Mouse (Mus musculus): ENCODE measurements around the gene Olfr532. TPM values are rescaled to one million over a fixed set of nuclear protein-coding genes. Genes with fewer than 3 reads are reported as not detected.
"Not testable (repeated sequence)": the region's sequence is repeated elsewhere in the genome, so short reads cannot be mapped to it uniquely, and the experiment has no call there.

Gene Olfr532
- polyA plus RNA-seq (2015; fragmentation: Nextera tagmentation; extraction: Ambion mirVana) = not detected in 2 replicates

DNA sequence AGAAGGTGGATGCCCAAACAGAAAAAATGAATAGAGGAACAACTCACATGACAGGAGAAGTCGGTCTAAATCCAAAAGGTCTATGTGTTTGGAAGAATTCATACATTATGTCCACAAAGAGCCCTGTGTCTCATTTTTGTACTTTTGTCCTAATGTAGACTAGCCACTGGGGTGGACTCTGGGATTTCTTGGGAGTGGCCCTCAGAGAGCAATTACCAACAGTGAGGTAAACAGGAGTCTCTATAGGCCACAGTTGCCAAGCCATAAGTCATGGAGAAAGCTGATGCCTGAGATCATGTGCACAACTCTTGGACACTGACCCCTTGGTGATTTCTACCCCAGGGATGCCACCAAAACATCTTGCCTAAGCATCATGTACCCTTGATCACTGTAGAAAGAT is at the start of gene Olfr532:
TSS of gene Olfr532 (minus strand) at position 101 of the 400 bp plus-strand sequence.
- Histone ChIP-seq H3K36me3 (no peaks in the 10 kb centered on the region), H3K9me3 (replicated peaks) (no peaks in the 10 kb centered on the region), H3K27me3 (no peaks in the 10 kb centered on the region), H3K4me3 (replicated peaks) (no peak within 1 kb of the TSS), H3K9ac (no peak within 1 kb of the TSS), H3K27ac (no peak within 1 kb of the TSS), H3K4me1 (no peaks in the 10 kb centered on the region), H3K4me2 (no peak within 1 kb of the TSS)
- WGBS = 93% methylated on average over 1 of the region's 1 CpGs
- no peak for ATAC-seq (replicated peaks; ENCODE audit: low FRiP score)

- not testable (repeated sequence) for H3K4me2 ChIP-seq; H3K9me3 ChIP-seq (replicated peaks); H3K27me3 ChIP-seq; H3K9ac ChIP-seq; H3K4me3 ChIP-seq (replicated peaks); H3K27ac ChIP-seq; ATAC-seq (replicated peaks; ENCODE audit: low FRiP score); H3K4me1 ChIP-seq; H3K36me3 ChIP-seq
- 80% methylated on average over 1 of the region's 1 CpGs for WGBS
Measured at GRCm38 (mm10) chr7:140463070-140463469, 41.6 kb upstream of the Olfr532 start, which contains the start of gene Olfr533. Olfr533 (plus strand) TSS chr7:140463370.

DNA sequence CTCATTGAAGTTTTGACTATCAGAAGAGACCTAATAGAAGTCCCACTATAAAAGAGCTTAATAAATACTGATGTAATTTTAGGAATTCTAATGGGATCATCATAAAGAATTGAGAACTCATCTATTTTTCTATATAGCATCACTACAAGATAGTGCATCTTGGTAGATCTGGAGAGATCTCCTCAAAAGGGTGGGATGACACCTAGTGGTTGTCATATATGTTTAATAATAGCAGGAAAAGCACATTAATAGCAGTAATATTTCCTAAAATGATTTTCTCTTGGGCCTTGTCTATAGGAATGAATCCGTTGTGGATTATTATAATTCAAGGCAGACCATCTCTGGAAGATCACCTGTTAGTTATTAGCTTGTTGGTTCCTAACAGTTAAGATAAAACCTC is 21.7 kb upstream of the Olfr532 start:
- no peak for ATAC-seq (replicated peaks; ENCODE audit: low FRiP score)
- H3K9me3 ChIP-seq (replicated peaks) = no peaks in the 10 kb centered on the region

DNA sequence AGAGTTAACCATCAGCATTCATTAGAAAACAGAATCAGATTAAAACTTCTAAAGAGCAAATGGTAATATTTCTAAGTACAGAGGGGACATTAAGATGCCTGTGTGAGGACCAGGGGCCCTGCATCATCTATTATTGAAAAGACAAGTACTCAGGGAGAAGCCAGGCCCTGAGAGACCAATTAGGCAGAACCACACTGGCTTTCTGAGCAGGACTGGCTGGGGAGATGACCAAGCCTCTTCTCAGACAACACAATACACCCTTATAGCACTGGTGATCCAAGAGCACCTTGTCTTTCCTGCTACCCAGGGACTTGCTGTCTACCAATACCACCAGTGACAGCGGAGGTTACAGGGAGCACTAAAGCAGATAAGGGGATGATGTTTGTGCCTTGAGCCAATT is 18.6 kb downstream of the Olfr532 start, which contains the start of gene Olfr531:
TSS of gene Olfr531 (minus strand) at position 101 of the 400 bp plus-strand sequence.
- no peak within 1 kb of the TSS for H3K4me2 ChIP-seq
- no peaks in the 10 kb centered on the region for H3K27me3 ChIP-seq
- H3K27ac ChIP-seq = no peak within 1 kb of the TSS
- H3K4me3 ChIP-seq (replicated peaks) = no peak within 1 kb of the TSS
- H3K9ac ChIP-seq = no peak within 1 kb of the TSS
- H3K9me3 ChIP-seq (replicated peaks) = no peaks in the 10 kb centered on the region
- no peaks in the 10 kb centered on the region for H3K4me1 ChIP-seq
- ATAC-seq (replicated peaks; ENCODE audit: low FRiP score) = no peak
- H3K36me3 ChIP-seq = no peaks in the 10 kb centered on the region
- WGBS = 95% methylated on average over 1 of the region's 1 CpGs

More for the DNA sequence above, 21.7 kb upstream of the Olfr532 start:
- Histone ChIP-seq H3K4me1 (no peaks in the 10 kb centered on the region), H3K4me3 (replicated peaks) (no peak overlapping the region), H3K27ac (no peak overlapping the region), H3K27me3 (no peaks in the 10 kb centered on the region), H3K36me3 (no peaks in the 10 kb centered on the region), H3K4me2 (no peak overlapping the region), H3K9ac (no peak overlapping the region)
- WGBS = 83% methylated on average over 1 of the region's 1 CpGs

DNA sequence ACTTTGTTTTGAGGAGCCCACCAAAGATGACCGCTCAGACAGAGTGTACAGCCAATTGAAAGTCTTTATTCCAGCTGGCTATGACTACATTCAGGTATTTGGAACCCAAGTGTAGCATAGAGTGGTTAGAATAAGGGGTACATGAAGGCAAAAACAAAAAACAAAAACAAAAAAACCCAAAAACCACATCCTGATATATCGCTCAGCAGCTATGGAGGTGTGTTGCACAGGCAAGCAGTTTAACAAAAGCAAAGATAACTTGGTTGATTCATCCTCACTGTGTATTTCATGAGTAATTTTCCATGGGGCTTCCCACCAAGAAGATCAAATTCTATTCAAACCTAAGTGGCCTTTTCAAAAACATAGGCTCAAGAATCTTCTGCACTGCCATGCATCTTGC is 44.5 kb downstream of the Olfr532 start:
- Histone ChIP-seq H3K4me3 (replicated peaks) (no peak overlapping the region), H3K9ac (no peak overlapping the region), H3K27me3 (no peaks in the 10 kb centered on the region), H3K9me3 (replicated peaks) (no peaks in the 10 kb centered on the region), H3K4me2 (no peak overlapping the region), H3K27ac (no peak overlapping the region), H3K4me1 (no peaks in the 10 kb centered on the region), H3K36me3 (no peaks in the 10 kb centered on the region)
- 95% methylated on average over 2 of the region's 2 CpGs for WGBS
- ATAC-seq (replicated peaks; ENCODE audit: low FRiP score) = no peak

DNA sequence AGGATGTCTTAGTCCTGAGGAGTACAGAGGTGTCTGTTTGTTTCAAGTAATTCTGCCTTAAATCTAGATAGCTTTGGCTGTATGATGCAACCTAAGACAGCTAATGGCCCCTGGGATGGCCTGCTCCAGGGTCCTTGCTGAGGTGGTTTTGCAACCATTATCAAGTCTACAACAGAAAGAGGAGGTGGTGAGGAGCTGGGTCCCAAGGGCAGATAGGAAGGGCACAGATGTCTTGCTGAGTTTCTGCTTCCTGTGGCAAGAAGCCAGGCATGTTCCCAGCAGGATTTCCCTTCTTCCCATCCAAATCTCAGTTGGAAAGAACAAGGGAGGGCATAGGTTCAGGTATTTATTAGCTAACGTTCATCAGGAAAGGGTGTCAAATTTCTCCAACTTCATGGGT is 45.2 kb downstream of the Olfr532 start, which contains the start of gene Olfr530:
TSS of gene Olfr530 (minus strand) at position 101 of the 400 bp plus-strand sequence.
- no peaks in the 10 kb centered on the region for H3K36me3 ChIP-seq
- H3K4me2 ChIP-seq = no peak within 1 kb of the TSS
- no peak within 1 kb of the TSS for H3K27ac ChIP-seq
- ATAC-seq (replicated peaks; ENCODE audit: low FRiP score) = no peak
- 26% methylated on average over 1 of the region's 1 CpGs for WGBS
- H3K9me3 ChIP-seq (replicated peaks) = no peaks in the 10 kb centered on the region
- H3K4me1 ChIP-seq = no peaks in the 10 kb centered on the region
- H3K9ac ChIP-seq = no peak within 1 kb of the TSS
- H3K4me3 ChIP-seq (replicated peaks) = no peak within 1 kb of the TSS
- H3K27me3 ChIP-seq = no peaks in the 10 kb centered on the region

- WGBS = 85% methylated on average over 4 of the region's 4 CpGs
- no peak for ATAC-seq (replicated peaks; ENCODE audit: low FRiP score)
- Histone ChIP-seq H3K27ac (no peak overlapping the region), H3K4me3 (replicated peaks) (no peak overlapping the region), H3K4me1 (no peaks in the 10 kb centered on the region), H3K9ac (no peak overlapping the region), H3K4me2 (no peak overlapping the region), H3K9me3 (replicated peaks) (no peaks in the 10 kb centered on the region), H3K36me3 (no peaks in the 10 kb centered on the region), H3K27me3 (no peaks in the 10 kb centered on the region)
Measured at GRCm38 (mm10) chr7:140374300-140374699, 47.1 kb downstream of the Olfr532 start.

Other genes starting within 250 kb of the Olfr532 start
- gene Olfr523, start 248.4 kb downstream of the Olfr532 start, polyA plus RNA-seq (2015; fragmentation: Nextera tagmentation; extraction: Ambion mirVana) = not detected in 2 replicates
- gene Olfr524, start 215.7 kb downstream of the Olfr532 start, polyA plus RNA-seq (2015; fragmentation: Nextera tagmentation; extraction: Ambion mirVana) = not detected in 2 replicates
- gene Cd163l1, start 203.4 kb downstream of the Olfr532 start, polyA plus RNA-seq (2015; fragmentation: Nextera tagmentation; extraction: Ambion mirVana) = not detected in 2 replicates
- not detected in 2 replicates for gene 5830411N06Rik, start 174.4 kb downstream of the Olfr532 start, polyA plus RNA-seq (2015; fragmentation: Nextera tagmentation; extraction: Ambion mirVana)
- not detected in 2 replicates for gene Olfr525, start 100.8 kb downstream of the Olfr532 start, polyA plus RNA-seq (2015; fragmentation: Nextera tagmentation; extraction: Ambion mirVana)
- not detected in 2 replicates for gene Olfr527, start 87.6 kb downstream of the Olfr532 start, polyA plus RNA-seq (2015; fragmentation: Nextera tagmentation; extraction: Ambion mirVana)
- gene Olfr60, start 60.0 kb downstream of the Olfr532 start, polyA plus RNA-seq (2015; fragmentation: Nextera tagmentation; extraction: Ambion mirVana) = not detected in 2 replicates
- gene Olfr530, start 45.3 kb downstream of the Olfr532 start, polyA plus RNA-seq (2015; fragmentation: Nextera tagmentation; extraction: Ambion mirVana) = not detected in 2 replicates
- not detected in 2 replicates for gene Olfr531, start 18.7 kb downstream of the Olfr532 start, polyA plus RNA-seq (2015; fragmentation: Nextera tagmentation; extraction: Ambion mirVana)
- gene Olfr533, start 41.7 kb upstream of the Olfr532 start, polyA plus RNA-seq (2015; fragmentation: Nextera tagmentation; extraction: Ambion mirVana) = not detected in 2 replicates
- not detected in 2 replicates for gene Olfr535, start 62.6 kb upstream of the Olfr532 start, polyA plus RNA-seq (2015; fragmentation: Nextera tagmentation; extraction: Ambion mirVana)
- gene Olfr536, start 85.8 kb upstream of the Olfr532 start, polyA plus RNA-seq (2015; fragmentation: Nextera tagmentation; extraction: Ambion mirVana) = not detected in 2 replicates
- gene Olfr538, start 146.2 kb upstream of the Olfr532 start, polyA plus RNA-seq (2015; fragmentation: Nextera tagmentation; extraction: Ambion mirVana) = not detected in 2 replicates
- gene Olfr46, start 179.6 kb upstream of the Olfr532 start, polyA plus RNA-seq (2015; fragmentation: Nextera tagmentation; extraction: Ambion mirVana) = not detected in 2 replicates
- not detected in 2 replicates for gene Olfr61, start 207.3 kb upstream of the Olfr532 start, polyA plus RNA-seq (2015; fragmentation: Nextera tagmentation; extraction: Ambion mirVana)
- not detected in 2 replicates for gene Olfr53, start 224.8 kb upstream of the Olfr532 start, polyA plus RNA-seq (2015; fragmentation: Nextera tagmentation; extraction: Ambion mirVana)
- gene Olfr539, start 238.3 kb upstream of the Olfr532 start, polyA plus RNA-seq (2015; fragmentation: Nextera tagmentation; extraction: Ambion mirVana) = not detected in 2 replicates

Measured in kidney, embryonic 15.5 days (tissue).